Mouse (Mus musculus) kidney, adult 18-20 months (tissue): ENCODE measurements around the gene Enpp6.

Experiments used
- DNase-seq: peaks from one replicate; pipeline ENCODE4 v3.0.0; 2021

Enpp6 gene

DNA sequence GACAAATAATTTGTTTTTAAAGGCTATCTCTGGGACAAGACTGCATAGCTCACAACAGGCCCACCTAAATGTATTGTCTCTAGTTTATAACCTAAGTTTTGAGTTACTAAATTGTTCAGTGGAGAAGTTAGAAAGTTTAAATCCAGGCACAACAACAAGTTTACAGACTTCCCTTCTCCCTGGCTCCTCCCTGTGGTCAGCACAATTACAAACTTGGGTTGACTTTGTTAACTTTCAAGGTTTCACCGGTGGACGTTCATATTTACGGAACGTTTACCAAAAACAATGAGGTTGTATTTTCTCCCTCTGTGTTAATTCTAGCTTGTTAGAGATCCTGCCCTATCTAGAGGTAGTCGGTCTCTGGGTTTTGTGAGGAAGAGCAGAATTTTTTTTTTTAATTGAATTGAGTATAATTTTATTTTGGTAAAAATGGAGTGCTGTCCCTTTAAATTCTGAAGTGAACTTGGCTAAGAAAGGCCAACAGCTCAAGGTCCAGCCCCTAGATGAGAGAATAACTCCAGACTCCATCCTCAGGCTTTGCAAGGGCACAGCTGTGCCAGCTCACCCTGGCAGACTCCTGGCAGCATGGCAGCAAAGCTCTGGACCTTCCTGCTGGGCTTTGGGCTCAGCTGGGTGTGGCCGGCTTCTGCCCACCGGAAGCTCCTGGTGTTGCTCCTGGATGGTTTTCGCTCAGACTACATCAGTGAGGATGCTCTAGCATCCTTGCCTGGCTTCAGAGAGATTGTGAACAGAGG is at the start of gene Enpp6:
TSS of gene Enpp6 (plus strand) at position 502 of the 755 bp plus-strand sequence.
- peak; percentile 60 for DNase-seq

- DNase-seq: no peak
Measured at GRCm38 (mm10) chr8:46938218-46938617, 48.5 kb upstream of the Enpp6 start.

DNA sequence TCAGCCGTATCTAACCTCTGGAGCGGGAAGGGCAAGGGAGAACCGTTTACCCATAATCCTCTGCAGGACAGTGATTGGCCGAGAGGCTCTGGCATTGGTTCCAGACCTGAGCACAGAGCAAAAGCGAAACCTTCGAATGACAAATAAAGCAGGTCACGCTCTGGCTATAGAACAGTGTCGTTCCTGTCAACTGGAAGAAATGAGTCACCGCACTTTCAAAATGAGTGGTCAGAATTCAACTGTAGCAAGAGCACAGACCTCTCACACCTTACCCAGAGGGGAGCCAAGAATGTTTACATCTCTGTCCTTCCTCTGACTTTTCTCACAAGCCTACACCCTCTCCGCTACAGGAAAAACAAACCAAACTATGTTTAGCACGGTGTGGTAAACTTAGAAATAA is 45.4 kb upstream of the Enpp6 start:
- peak; percentile 80 for DNase-seq

DNA sequence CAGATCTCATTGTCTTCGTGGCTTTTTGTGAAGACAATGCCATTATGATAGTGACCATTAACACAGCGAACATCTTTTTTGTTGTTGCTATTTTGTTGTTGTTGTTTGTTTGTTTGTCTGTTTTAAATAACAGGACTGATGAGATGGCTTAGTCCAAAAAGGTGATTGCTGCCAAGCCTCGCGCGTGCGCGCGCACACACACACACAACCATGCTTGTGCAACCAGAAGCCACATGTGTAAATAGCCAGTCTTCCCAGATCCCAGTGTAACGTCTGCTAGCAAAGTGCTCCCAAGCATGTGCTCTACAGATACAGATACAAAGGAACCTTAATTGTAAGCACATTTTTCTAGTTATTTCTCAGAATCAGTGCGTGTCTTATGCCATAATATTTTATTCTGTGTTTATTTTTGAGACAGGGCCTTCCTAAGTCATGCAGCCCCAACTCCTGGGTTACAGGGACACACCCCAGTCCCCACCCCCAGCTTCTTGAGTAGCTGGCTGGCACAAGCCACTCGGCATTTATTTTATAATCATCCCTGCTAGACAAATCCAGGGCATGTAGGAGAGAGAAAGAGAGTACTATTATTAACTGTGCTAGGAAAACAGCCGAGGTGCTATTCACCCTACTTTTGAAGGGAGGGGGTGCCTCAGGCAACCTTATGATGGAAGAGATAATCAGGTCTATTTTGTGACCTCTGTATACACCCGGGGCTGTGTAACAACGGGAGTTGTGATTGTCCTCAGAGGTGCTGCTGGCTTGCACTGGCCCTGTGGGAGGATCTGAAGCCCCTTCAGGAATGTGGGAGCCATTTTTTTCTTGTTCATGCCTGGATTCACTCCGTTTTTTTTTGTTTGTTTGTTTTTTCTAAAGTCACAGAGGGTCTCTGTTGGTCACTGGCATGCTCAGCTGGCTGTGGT is 44.7 kb upstream of the Enpp6 start:
- no peak for DNase-seq

- DNase-seq: no peak
Measured at GRCm38 (mm10) chr8:46942651-46943024, 44.0 kb upstream of the Enpp6 start.

DNA sequence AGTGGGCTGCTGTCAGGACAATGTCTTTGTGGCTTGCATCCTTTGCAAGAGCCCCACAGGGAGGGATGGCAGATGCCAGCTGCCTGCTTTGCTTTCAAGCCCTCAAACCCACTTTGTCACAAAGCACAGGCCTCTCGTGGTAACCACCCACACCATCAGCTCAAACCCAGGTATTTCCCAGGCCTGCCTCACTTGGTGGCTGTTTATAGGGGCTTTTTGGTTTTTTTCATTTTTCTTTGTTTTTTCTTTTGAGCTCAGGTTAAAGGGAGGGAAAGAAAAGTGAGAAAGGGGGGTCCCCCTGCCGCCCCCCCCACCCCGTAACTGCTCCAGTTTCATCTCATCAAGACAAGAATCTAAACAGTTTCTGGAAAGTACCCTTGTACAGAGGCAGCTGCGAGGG is 43.4 kb upstream of the Enpp6 start:
- DNase-seq: no peak

DNA sequence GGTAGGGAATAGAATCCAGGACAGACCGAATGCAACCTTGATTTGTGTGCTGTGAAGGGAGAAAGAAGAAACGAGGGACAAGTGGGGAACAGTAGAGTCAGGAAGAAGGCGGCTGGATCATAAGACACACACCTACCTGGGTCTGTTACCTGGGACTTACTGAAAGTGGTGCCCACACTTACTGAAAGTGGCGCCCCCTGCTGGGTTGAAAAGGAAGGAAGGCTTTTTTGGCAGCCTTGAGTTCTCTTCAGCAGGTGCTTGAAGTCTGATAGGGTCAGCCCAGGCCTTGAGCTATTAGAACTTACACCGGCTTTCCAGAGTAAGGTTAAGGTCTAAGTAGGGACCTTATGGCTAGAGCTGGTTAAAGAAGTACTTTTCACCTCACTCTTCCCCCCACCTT is 40.5 kb upstream of the Enpp6 start:
- peak; percentile 50 for DNase-seq

GRCm38 (mm10) chr8:46948091-46948757 is 38.5 kb upstream of the Enpp6 start:
- no peak for DNase-seq

GRCm38 (mm10) chr8:46953472-46953871 is 33.2 kb upstream of the Enpp6 start:
- DNase-seq: peak; percentile 80

GRCm38 (mm10) chr8:46962630-46963427 is 23.9 kb upstream of the Enpp6 start:
- no peak for DNase-seq

GRCm38 (mm10) chr8:46963619-46964145 is 23.0 kb upstream of the Enpp6 start:
- DNase-seq: no peak

GRCm38 (mm10) chr8:46965812-46966211 is 20.9 kb upstream of the Enpp6 start:
- no peak for DNase-seq

- DNase-seq: no peak
Measured at GRCm38 (mm10) chr8:46968721-46969120, 18.0 kb upstream of the Enpp6 start.

DNA sequence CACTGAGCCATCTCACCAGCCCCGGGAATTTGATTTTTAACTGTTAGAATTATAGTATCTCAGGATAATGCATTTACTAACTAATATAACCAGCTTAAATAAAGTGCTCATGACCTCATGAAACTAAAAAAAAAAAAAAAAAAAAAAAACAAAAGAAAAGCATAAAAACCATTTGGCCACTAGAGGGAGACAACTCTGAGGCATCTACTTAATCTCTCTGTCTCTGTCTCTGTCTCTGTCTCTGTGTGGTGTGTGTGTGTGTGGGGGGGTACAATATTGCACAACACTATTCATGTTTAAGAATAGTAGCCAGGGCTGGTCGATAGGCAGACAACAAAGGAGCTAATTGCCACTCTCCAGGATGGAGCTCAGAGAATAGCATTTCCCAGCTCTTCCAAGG is 17.3 kb upstream of the Enpp6 start:
- no peak for DNase-seq

- no peak for DNase-seq
Measured at GRCm38 (mm10) chr8:46977376-46977775, 9.3 kb upstream of the Enpp6 start.

DNA sequence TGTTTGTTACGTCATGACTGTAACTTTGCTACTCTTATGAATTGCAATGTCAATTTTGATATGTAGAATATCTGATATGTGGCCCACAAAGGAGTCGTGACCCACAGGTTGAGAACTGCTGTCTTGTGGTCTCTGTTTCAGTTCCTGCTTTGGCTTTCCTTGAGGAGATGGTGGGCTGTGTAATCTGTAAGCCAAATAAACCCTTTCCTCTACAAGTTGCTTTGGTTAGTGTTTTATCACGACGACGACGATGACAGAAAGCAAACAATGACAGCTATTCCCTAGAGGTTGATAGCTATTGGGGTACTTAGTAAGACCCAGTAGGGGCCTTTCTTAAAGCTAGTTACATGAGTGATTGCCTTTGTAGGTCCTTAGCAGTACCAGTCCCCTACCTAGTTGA is 4.5 kb upstream of the Enpp6 start:
- no peak for DNase-seq

- DNase-seq: peak; percentile 65
Measured at GRCm38 (mm10) chr8:46982770-46983169, 3.9 kb upstream of the Enpp6 start.

GRCm38 (mm10) chr8:46984647-46985046 is 2.0 kb upstream of the Enpp6 start:
- no peak for DNase-seq

DNA sequence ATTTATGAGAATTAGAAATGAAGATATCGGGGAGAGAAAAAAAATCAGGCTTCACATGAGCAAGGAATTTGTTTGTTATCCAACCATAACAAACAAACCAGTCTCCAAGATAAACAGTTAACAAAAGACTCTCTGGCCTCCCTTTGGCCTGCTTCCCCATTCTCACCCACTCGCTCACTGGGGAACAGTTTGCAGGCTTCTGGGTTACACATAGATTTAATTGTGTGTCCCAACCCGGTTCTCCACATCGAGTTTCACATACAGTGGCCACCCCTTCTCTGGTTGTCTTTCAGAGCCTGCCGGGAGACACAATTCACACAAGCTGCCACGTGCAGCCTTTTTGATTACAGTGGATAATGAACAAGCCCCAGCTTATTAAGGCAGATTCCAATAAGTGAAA is 1.7 kb downstream of the Enpp6 start:
- DNase-seq: no peak

- no peak for DNase-seq
Measured at GRCm38 (mm10) chr8:46991081-46991480, 4.4 kb downstream of the Enpp6 start.

GRCm38 (mm10) chr8:46992579-46992978 is 5.9 kb downstream of the Enpp6 start:
- no peak for DNase-seq

GRCm38 (mm10) chr8:46995931-46996664 is 9.4 kb downstream of the Enpp6 start:
- DNase-seq: no peak
